9 mouse cellular contexts compared by ENCODE assay signal in genomic region chr3:32965528-32965927, GRCm38 (mm10).
DNase-seq lines count a peak whose midpoint lies in the region; ATAC-seq and TF ChIP-seq lines count a peak whose summit lies in the region.
"Had no signal": no experiment of that assay in that cellular context is flagged by ENCODE, and none has a peak within 500 bp of the region (broad histone marks: within the 10 kb centered on the region; RNA-seq: fewer than 3 reads in every experiment).

No protein-coding gene starts in this region.

- H3K9me3 ChIP-seq in kidney, embryonic 14.5 days (ENCODE audit: control insufficient read depth, low read length) = no peaks in the 10 kb centered on the region
- H3K9me3 ChIP-seq: limb, embryonic 13.5 days had no signal

- DNase-seq in kidney, postnatal 4 days = peak; percentile 33 to 41
- DNase-seq in Muller cell, postnatal 12 days (ENCODE audit: inconsistent ontology term) = peak; percentile 43
- DNase-seq in lung, postnatal 25 days (ENCODE audit: low spot score) = peak; percentile 1
- DNase-seq in thymus, adult 2 months = no peak
- DNase-seq in thymus, postnatal 36 days = no peak
- no peak for DNase-seq in frontal cortex, postnatal 14 days (ENCODE audit: low spot score in 2 of 2)

- no peaks in the 10 kb centered on the region for H3K27me3 ChIP-seq in kidney, embryonic 14.5 days (ENCODE audit: control insufficient read depth, insufficient read depth, low read length)
- H3K27me3 ChIP-seq in thymus, adult 2 months (ENCODE audit: control insufficient read depth, insufficient read depth, low read length) = no peaks in the 10 kb centered on the region
- H3K27me3 ChIP-seq: limb, embryonic 13.5 days had no signal

- no peak for TF ChIP-seq CTCF in thymus, adult 2 months (IDR thresholded peaks at IDR 0.05; ENCODE audit: borderline replicate concordance, control insufficient read depth, extremely low read depth, insufficient read depth, low read length, poor library complexity)

- no peak for ATAC-seq in kidney, embryonic 14.5 days (ENCODE audit: low FRiP score, low TSS enrichment)
- ATAC-seq in common myeloid progenitor, adult 5-6 weeks (replicated peaks; ENCODE audit: low read depth, poor library complexity, severe bottlenecking) = peak; percentile 88

- H3K4me1 ChIP-seq in kidney, embryonic 14.5 days (ENCODE audit: control insufficient read depth, insufficient read depth, low read length) = no peaks in the 10 kb centered on the region
- H3K4me1 ChIP-seq in thymus, adult 2 months (replicated peaks; ENCODE audit: control insufficient read depth, insufficient read depth, low read length) = no peaks in the 10 kb centered on the region
- H3K4me1 ChIP-seq: limb, embryonic 13.5 days had no signal

- no peak for TF ChIP-seq POLR2A in thymus, adult 2 months (IDR thresholded peaks at IDR 0.05; ENCODE audit: control insufficient read depth, extremely low read depth, insufficient read depth, low read length, poor library complexity)

- H3K4me3 ChIP-seq in kidney, embryonic 14.5 days (ENCODE audit: low read length) = no peak overlapping the region
- H3K4me3 ChIP-seq in thymus, adult 2 months (ENCODE audit: control insufficient read depth, insufficient read depth, low read length) = no peak overlapping the region
- H3K4me3 ChIP-seq: limb, embryonic 13.5 days had no signal

- no peak overlapping the region for H3K9ac ChIP-seq in kidney, embryonic 14.5 days (ENCODE audit: low read depth, low read length)
- H3K9ac ChIP-seq: limb, embryonic 13.5 days had no signal

- no peaks in the 10 kb centered on the region for H3K36me3 ChIP-seq in kidney, embryonic 14.5 days (ENCODE audit: control insufficient read depth, insufficient read depth, low read length)
- H3K36me3 ChIP-seq in thymus, adult 2 months (ENCODE audit: control insufficient read depth, insufficient read depth, low read length) = no peaks in the 10 kb centered on the region
- H3K36me3 ChIP-seq: limb, embryonic 13.5 days had no signal

- 0% methylated on average over 2 of the region's 2 CpGs for WGBS in kidney, embryonic 14.5 days
- 5% methylated on average over 2 of the region's 2 CpGs for WGBS in thymus, adult 2 months

- H3K27ac ChIP-seq in kidney, embryonic 14.5 days (ENCODE audit: low read depth, low read length) = no peak overlapping the region
- no peak overlapping the region for H3K27ac ChIP-seq in thymus, adult 2 months (ENCODE audit: control insufficient read depth, insufficient read depth, low read length)
- H3K27ac ChIP-seq: limb, embryonic 13.5 days had no signal

- no peak overlapping the region for H3K4me2 ChIP-seq in kidney, embryonic 14.5 days (replicated peaks; ENCODE audit: low read depth, low read length)
- H3K4me2 ChIP-seq: limb, embryonic 13.5 days had no signal

Comparison
In these comparisons a context has a peak if more than half of its experiments do, and no peak if none do; other contexts are left out.
1. DNase-seq: peak in kidney, postnatal 4 days (2 of 2), Muller cell, postnatal 12 days (single experiment) and lung, postnatal 25 days (single experiment); none in thymus, adult 2 months (single experiment), thymus, postnatal 36 days (0 of 2) and frontal cortex, postnatal 14 days (0 of 2).